Mouse (Mus musculus): ENCODE results near the gene Zscan4-ps3. TPM values are rescaled to one million over a fixed set of nuclear protein-coding genes. Genes with fewer than 3 reads are reported as not detected.

Zscan4-ps3 gene
- not detected for total RNA-seq (2023)

GRCm38 (mm10) chr7:11609008-11609407 lies at the start of gene Zscan4-ps3:
TSS of gene Zscan4-ps3 (plus strand) at chr7:11609308.

Other genes starting within 250 kb of the Zscan4-ps3 start
- gene Zscan4f, start 211.4 kb upstream of the Zscan4-ps3 start, total RNA-seq (2023) = not detected
- not detected for gene Zscan4-ps2, start 95.0 kb upstream of the Zscan4-ps3 start, total RNA-seq (2023)
- gene Vmn1r72, start 70.8 kb downstream of the Zscan4-ps3 start, total RNA-seq (2023) = not detected
- not detected for gene Vmn1r73, start 121.0 kb downstream of the Zscan4-ps3 start, total RNA-seq (2023)
- not detected for gene Vmn1r74, start 224.7 kb downstream of the Zscan4-ps3 start, total RNA-seq (2023)

Measured in B cell, adult 67 days (primary cell).